Mouse (Mus musculus) liver, adult 2 months (tissue): Measurements from ENCODE around the gene Polr2f.

Experiments used
- CTCF ChIP-seq: fragments of 200-500 bp; IDR thresholded peaks from 2 replicates; pipeline ENCODE4 v1.5.1; 2011; ENCODE audit warnings: low read depth, low read length, control low read depth
- POLR2A ChIP-seq: fragments of 200-500 bp; IDR thresholded peaks from 2 replicates; pipeline ENCODE4 v1.6.1; 2011; ENCODE audit warnings: low read length, control low read depth; ENCODE audit not compliant: insufficient read depth; ENCODE audit errors: extremely low read depth

DNA sequence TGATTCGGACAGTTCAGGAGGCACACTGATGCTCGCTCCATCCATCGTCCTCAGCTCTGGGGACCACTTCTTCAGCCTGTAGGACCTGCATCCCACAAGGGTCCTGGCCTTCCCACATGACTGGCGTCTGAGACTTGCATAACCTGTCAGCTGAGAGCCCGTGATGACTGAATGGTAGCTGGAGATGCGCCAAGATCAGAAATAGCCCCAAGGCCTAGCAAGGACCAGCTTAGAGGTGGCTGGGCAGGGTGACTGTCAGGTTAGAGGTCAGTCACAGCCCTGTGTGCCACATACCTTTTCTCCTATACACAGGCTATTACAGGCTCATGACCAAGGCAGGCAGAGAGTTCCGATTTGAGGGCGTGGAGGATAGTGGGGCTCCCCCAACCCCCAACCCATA, 54.7 kb downstream of the Polr2f start:
- no peak for TF ChIP-seq POLR2A
- no peak for TF ChIP-seq CTCF
